Mouse (Mus musculus) liver, adult 2 months (tissue): ENCODE data around the gene Zfp451.

Source experiments
- CTCF ChIP-seq: fragments of 200-500 bp; IDR thresholded peaks from 2 replicates; pipeline ENCODE4 v1.5.1; 2011; ENCODE audit warnings: low read depth, low read length, control low read depth
- POLR2A ChIP-seq: fragments of 200-500 bp; IDR thresholded peaks from 2 replicates; pipeline ENCODE4 v1.6.1; 2011; ENCODE audit warnings: low read length, control low read depth; ENCODE audit not compliant: insufficient read depth; ENCODE audit errors: extremely low read depth

- no peak for TF ChIP-seq CTCF
- no peak for TF ChIP-seq POLR2A
These were observed 3.5 kb upstream of the Zfp451 start for GRCm38 (mm10) chr1:33817931-33818330.
